Mouse (Mus musculus) stomach, embryonic 15.5 days (tissue): ENCODE results near the gene Hivep1. TPM values are rescaled to one million over a fixed set of nuclear protein-coding genes. Genes with fewer than 3 reads are reported as not detected.

ENCODE experiments used
- ATAC-seq: fragments of 200-750 bp; cut with Nextera tagmentation; 2 replicates; pipeline ENCODE4 v1.8.0; 2017; ENCODE audit warnings: low read depth, moderate number of reproducible peaks, moderate TSS enrichment; ENCODE audit not compliant: insufficient read depth, low FRiP score
- H3K27ac ChIP-seq: fragments of 300-500 bp; sonication (generic); 2 replicates; pipeline ENCODE4 v1.5.1; 2015; ENCODE audit warnings: mild to moderate bottlenecking, inconsistent platforms
- H3K27me3 ChIP-seq: fragments of 300-500 bp; sonication (generic); replicated peaks from 2 replicates; pipeline ENCODE4 v1.6.1; 2015; ENCODE audit warnings: inconsistent platforms
- H3K36me3 ChIP-seq: fragments of 300-500 bp; sonication (generic); 2 replicates; pipeline ENCODE4 v1.6.1; 2015; ENCODE audit warnings: inconsistent platforms
- H3K4me1 ChIP-seq: fragments of 300-500 bp; sonication (generic); 2 replicates; pipeline ENCODE4 v1.6.1; 2015; ENCODE audit warnings: inconsistent platforms
- H3K4me2 ChIP-seq: fragments of 300-500 bp; sonication (generic); 2 replicates; pipeline ENCODE4 v1.6.1; 2015; ENCODE audit warnings: mild to moderate bottlenecking, inconsistent platforms
- H3K4me3 ChIP-seq: fragments of 300-500 bp; sonication (generic); replicated peaks from 2 replicates; pipeline ENCODE4 v1.5.1; 2015; ENCODE audit warnings: inconsistent platforms
- H3K9ac ChIP-seq: fragments of 300-500 bp; sonication (generic); 2 replicates; pipeline ENCODE4 v1.6.1; 2015; ENCODE audit warnings: inconsistent platforms
- H3K9me3 ChIP-seq: fragments of 300-500 bp; sonication (generic); 2 replicates; pipeline ENCODE4 v1.6.1; 2016; ENCODE audit warnings: inconsistent platforms
- WGBS: fragments of 180-500 bp; shearing (Covaris S2); methylation state at CpG from one replicate; pipeline ENCODE4 v1.1.7; 2015; 5-methylcytosine and 5-hydroxymethylcytosine counted together
- polyA plus RNA-seq: library from polyadenylated mRNA; unstranded; fragments of >200 nt; fragmentation: Nextera tagmentation; extraction: Ambion mirVana; gene quantifications from 2 replicates; pipeline ENCODE4 v1.2.1, GENCODE M21; 2015

Hivep1 gene
- polyA plus RNA-seq, 1 experiment from 2014 or later, result 9.4 TPM

GRCm38 (mm10) chr13:42077629-42078028, 25.8 kb downstream of the Hivep1 start:
- Histone ChIP-seq H3K27ac (no peak overlapping the region), H3K4me1 (0 out of 2 replicates have a peak, but pooled peaks cover 3% of the 10 kb centered on the region)
- WGBS, result 88% methylated on average over 3 of the region's 3 CpGs

GRCm38 (mm10) chr13:42080131-42080916, 28.5 kb downstream of the Hivep1 start:
- H3K9ac ChIP-seq, result no peak overlapping the region
- 0 out of 2 replicates have a peak, but pooled peaks cover 4% of the 10 kb centered on the region for H3K36me3 ChIP-seq
- no peak overlapping the region for H3K27ac ChIP-seq
- H3K4me3 ChIP-seq, result no peak overlapping the region
- no peaks in the 10 kb centered on the region for H3K27me3 ChIP-seq
- H3K4me1 ChIP-seq, result 0 out of 2 replicates have a peak, but pooled peaks cover 3% of the 10 kb centered on the region
- 71% methylated on average over 10 of the region's 10 CpGs for WGBS
- no peaks in the 10 kb centered on the region for H3K9me3 ChIP-seq
- ATAC-seq, result no peak
- no peak overlapping the region for H3K4me2 ChIP-seq

More at GRCm38 (mm10) chr13:42077629-42078028, 25.8 kb downstream of the Hivep1 start:
- Histone ChIP-seq H3K9ac (no peak overlapping the region), H3K27me3 (no peaks in the 10 kb centered on the region), H3K4me3 (no peak overlapping the region), H3K9me3 (no peaks in the 10 kb centered on the region), H3K4me2 (no peak overlapping the region), H3K36me3 (0 out of 2 replicates have a peak, but pooled peaks cover 4% of the 10 kb centered on the region)
- no peak for ATAC-seq

- ATAC-seq, result no peak
- no peak overlapping the region for H3K4me2 ChIP-seq
- H3K27ac ChIP-seq, result no peak overlapping the region
- 69% methylated on average over 5 of the region's 5 CpGs for WGBS
- no peak overlapping the region for H3K9ac ChIP-seq
- H3K36me3 ChIP-seq, result no peaks in the 10 kb centered on the region
- no peak overlapping the region for H3K4me3 ChIP-seq
- H3K27me3 ChIP-seq, result no peaks in the 10 kb centered on the region
- H3K4me1 ChIP-seq, result peaks cover 4% of the 10 kb centered on the region; the same call in 1 of the 2 replicates
- H3K9me3 ChIP-seq, result no peaks in the 10 kb centered on the region
Observed at GRCm38 (mm10) chr13:42088339-42088738, 36.5 kb downstream of the Hivep1 start.

DNA sequence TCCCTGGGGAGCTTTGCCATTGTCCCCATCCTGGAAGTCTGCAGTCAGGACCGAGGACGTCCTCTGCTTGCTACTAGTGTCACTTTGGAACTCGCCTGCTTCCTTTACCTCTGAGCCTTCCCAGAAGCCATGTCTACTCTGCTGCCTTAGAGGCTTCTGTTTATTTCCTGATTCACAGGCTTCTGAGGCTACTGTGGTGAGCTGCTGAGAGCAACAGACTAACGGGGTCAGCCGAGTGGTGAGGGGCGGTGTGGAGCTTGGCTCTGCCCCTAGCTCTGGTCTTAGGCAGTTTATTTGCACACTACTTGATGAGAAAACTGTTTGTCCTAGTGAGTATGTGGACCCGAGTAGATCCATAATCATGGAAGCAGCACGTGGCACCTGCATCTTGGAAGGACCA, 37.2 kb downstream of the Hivep1 start:
- Histone ChIP-seq H3K9ac (no peak overlapping the region), H3K4me3 (no peak overlapping the region), H3K4me2 (no peak overlapping the region), H3K27ac (no peak overlapping the region), H3K27me3 (no peaks in the 10 kb centered on the region), H3K9me3 (no peaks in the 10 kb centered on the region), H3K4me1 (peaks cover 4% of the 10 kb centered on the region; the same call in 1 of the 2 replicates), H3K36me3 (no peaks in the 10 kb centered on the region)
- no peak for ATAC-seq
- WGBS, result 66% methylated on average over 8 of the region's 8 CpGs

- Histone ChIP-seq H3K27me3 (no peaks in the 10 kb centered on the region), H3K4me2 (no peak overlapping the region), H3K4me1 (peaks cover 4% of the 10 kb centered on the region; the same call in 1 of the 2 replicates), H3K27ac (no peak overlapping the region), H3K9me3 (no peaks in the 10 kb centered on the region), H3K9ac (no peak overlapping the region), H3K36me3 (no peaks in the 10 kb centered on the region), H3K4me3 (no peak overlapping the region)
- no peak for ATAC-seq
- WGBS, result 79% methylated on average over 5 of the region's 5 CpGs
Observed at GRCm38 (mm10) chr13:42090751-42091150, 38.9 kb downstream of the Hivep1 start.

GRCm38 (mm10) chr13:42092392-42093139, 40.7 kb downstream of the Hivep1 start:
- Histone ChIP-seq H3K9me3 (no peaks in the 10 kb centered on the region), H3K27ac (no peak overlapping the region), H3K4me1 (peaks cover 9% of the 10 kb centered on the region; the same call in 1 of the 2 replicates), H3K9ac (no peak overlapping the region), H3K4me2 (no peak overlapping the region), H3K4me3 (no peak overlapping the region), H3K27me3 (no peaks in the 10 kb centered on the region), H3K36me3 (no peaks in the 10 kb centered on the region)
- ATAC-seq, result no peak
- WGBS, result 52% methylated on average over 8 of the region's 8 CpGs

DNA sequence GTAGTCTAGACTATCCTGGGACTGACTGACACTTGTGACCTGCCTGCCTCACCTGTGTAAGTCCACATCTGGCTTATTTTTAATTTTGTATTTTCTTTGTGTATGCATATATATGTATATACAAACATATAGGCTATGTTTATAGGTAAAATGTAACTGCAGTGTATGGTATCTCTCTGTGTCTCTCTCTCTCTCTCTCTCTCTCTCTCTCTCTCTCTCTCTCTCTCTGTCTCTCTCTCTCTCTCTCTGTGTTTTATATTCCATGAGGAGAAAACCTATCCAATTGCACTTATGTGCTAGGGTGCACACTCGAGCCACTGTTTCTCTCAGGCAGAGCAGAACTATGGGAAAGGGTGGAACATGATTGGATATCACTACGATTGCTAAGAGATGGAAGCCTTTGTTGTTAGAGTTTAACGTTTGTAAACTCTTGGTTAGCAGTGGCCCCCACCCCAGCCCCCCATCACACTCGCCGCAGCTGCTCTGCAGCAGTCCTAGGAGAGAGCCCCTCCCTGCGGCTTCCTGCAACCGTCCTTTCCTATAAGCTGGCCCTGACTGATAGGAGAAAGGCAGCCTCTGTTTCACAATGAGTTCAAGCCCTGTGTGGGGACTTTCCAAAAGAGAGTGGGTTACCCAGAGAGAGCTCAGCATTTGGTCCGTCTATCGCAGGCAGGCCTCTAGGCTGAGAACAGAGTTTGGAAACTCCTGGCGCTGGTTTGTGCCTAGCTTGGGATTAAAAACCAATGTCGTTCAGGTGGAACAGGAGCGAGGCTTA, 41.6 kb downstream of the Hivep1 start:
- Histone ChIP-seq H3K36me3 (no peaks in the 10 kb centered on the region), H3K9ac (no peak overlapping the region), H3K27ac (no peak overlapping the region), H3K4me2 (no peak overlapping the region), H3K4me3 (no peak overlapping the region), H3K9me3 (no peaks in the 10 kb centered on the region), H3K4me1 (peaks cover 9% of the 10 kb centered on the region; the same call in 1 of the 2 replicates), H3K27me3 (no peaks in the 10 kb centered on the region)
- WGBS, result 55% methylated on average over 12 of the region's 12 CpGs
- ATAC-seq, result no peak

DNA sequence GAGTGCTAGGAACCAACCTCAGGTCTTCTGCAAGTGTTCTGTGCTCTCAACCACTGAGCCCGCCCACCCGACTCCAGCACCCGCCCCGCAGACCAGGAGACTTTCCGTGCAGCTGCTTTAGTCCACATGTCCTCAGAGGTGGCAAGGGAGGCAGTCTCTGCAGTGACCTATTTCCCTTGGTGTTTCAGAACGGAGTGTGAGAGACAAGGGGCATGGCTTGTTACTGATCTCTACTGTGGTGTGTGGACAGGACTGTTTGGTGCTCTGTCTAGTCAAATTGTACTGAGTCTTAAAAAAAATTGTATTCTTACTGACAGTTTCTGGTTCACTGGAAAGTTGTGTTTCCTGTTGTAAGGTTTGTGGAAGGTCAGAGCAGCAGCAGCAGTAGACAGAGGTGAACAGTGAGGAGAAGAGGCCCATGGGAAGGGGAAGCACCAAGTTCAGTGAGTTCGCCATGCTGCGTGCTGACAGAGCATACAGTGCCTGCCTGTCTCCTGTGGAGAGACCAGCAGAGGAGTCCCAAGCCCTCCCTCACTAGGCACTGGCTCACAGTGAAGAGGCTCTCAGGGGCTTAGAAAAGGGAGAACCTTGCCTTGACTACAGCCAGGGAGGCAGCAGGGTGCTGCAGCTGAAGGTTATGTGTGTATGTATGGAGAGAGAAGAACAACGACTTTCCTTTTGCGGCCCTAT, 44.1 kb downstream of the Hivep1 start:
- 58% methylated on average over 10 of the region's 10 CpGs for WGBS
- no peak for ATAC-seq
- no peak overlapping the region for H3K27ac ChIP-seq

GRCm38 (mm10) chr13:42097109-42097508, 45.3 kb downstream of the Hivep1 start:
- H3K4me3 ChIP-seq, result no peak overlapping the region
- H3K9ac ChIP-seq, result no peak overlapping the region
- H3K4me2 ChIP-seq, result no peak overlapping the region
- ATAC-seq, result no peak
- peaks cover 15% of the 10 kb centered on the region; the same call in 1 of the 2 replicates for H3K4me1 ChIP-seq
- no peak overlapping the region for H3K27ac ChIP-seq
- no peaks in the 10 kb centered on the region for H3K27me3 ChIP-seq
- H3K36me3 ChIP-seq, result no peaks in the 10 kb centered on the region
- no peaks in the 10 kb centered on the region for H3K9me3 ChIP-seq

More for the DNA sequence above, 44.1 kb downstream of the Hivep1 start:
- Histone ChIP-seq H3K4me1 (peaks cover 9% of the 10 kb centered on the region; the same call in 1 of the 2 replicates), H3K4me2 (no peak overlapping the region), H3K36me3 (no peaks in the 10 kb centered on the region), H3K9ac (no peak overlapping the region), H3K27me3 (no peaks in the 10 kb centered on the region), H3K4me3 (no peak overlapping the region), H3K9me3 (no peaks in the 10 kb centered on the region)

GRCm38 (mm10) chr13:42098522-42098921, 46.7 kb downstream of the Hivep1 start:
- peaks cover 16% of the 10 kb centered on the region; the same call in 1 of the 2 replicates for H3K4me1 ChIP-seq
- no peak for ATAC-seq
- no peaks in the 10 kb centered on the region for H3K36me3 ChIP-seq
- H3K27ac ChIP-seq, result no peak overlapping the region
- H3K4me2 ChIP-seq, result no peak overlapping the region
- H3K4me3 ChIP-seq, result no peak overlapping the region
- 98% methylated on average over 1 of the region's 1 CpGs for WGBS
- no peaks in the 10 kb centered on the region for H3K27me3 ChIP-seq
- H3K9me3 ChIP-seq, result no peaks in the 10 kb centered on the region
- no peak overlapping the region for H3K9ac ChIP-seq

DNA sequence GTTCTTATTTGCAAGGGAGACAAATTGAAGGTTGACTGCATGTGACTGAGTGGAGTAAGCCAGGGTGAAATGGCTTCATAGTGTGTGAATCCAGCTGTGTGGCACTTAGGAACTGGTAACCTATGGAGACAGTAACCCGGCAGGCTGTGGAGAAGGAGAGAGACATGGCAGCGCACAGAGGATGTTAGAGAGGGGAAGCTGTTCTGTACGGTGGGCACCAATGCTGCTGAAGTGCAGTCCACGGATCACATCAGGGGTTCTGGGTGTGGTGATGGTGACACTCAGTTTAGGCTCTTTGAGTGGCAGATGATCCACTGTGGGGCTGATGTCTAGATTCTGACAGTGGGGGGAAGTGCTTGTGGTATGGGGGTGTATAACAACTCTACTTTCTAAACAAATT, 47.7 kb downstream of the Hivep1 start:
- Histone ChIP-seq H3K4me3 (no peak overlapping the region), H3K36me3 (no peaks in the 10 kb centered on the region), H3K9ac (no peak overlapping the region), H3K4me2 (no peak overlapping the region), H3K27ac (no peak overlapping the region), H3K4me1 (peaks cover 16% of the 10 kb centered on the region; the same call in 1 of the 2 replicates), H3K27me3 (no peaks in the 10 kb centered on the region), H3K9me3 (no peaks in the 10 kb centered on the region)
- ATAC-seq, result no peak
- 88% methylated on average over 4 of the region's 4 CpGs for WGBS
